Comparison of ENCODE assay signal across 25 mouse cellular contexts in genomic region chr5:126199876-126200275, GRCm38 (mm10).
"Had no signal": no experiment of that assay in that cellular context is flagged by ENCODE, and none has a peak within 500 bp of the region (broad histone marks: within the 10 kb centered on the region; RNA-seq: fewer than 3 reads in every experiment).

No protein-coding gene starts in this region.

- H3K4me3 ChIP-seq: gastrocnemius, adult 2 months; heart, embryonic 10.5 days; heart, embryonic 12.5 days; hindbrain, embryonic 10.5 days; hindbrain, embryonic 12.5 days; intestine, embryonic 15.5 days; limb, embryonic 13.5 days; limb, embryonic 15.5 days; liver, embryonic 12.5 days had no signal

- H3K27me3 ChIP-seq: heart, embryonic 12.5 days; hindbrain, embryonic 12.5 days; intestine, embryonic 15.5 days; limb, embryonic 13.5 days; limb, embryonic 15.5 days; liver, embryonic 12.5 days had no signal

- H3K27ac ChIP-seq: gastrocnemius, adult 2 months; heart, embryonic 10.5 days; hindbrain, embryonic 10.5 days; hindbrain, embryonic 12.5 days; hindbrain, embryonic 14.5 days; intestine, embryonic 15.5 days; limb, embryonic 13.5 days; limb, embryonic 15.5 days; liver, embryonic 12.5 days; liver, embryonic 14.5 days had no signal

- H3K9ac ChIP-seq: heart, embryonic 12.5 days; hindbrain, embryonic 12.5 days; hindbrain, embryonic 14.5 days; intestine, embryonic 15.5 days; limb, embryonic 13.5 days; limb, embryonic 15.5 days; liver, embryonic 12.5 days; liver, embryonic 14.5 days had no signal

- H3K4me1 ChIP-seq: heart, embryonic 12.5 days; intestine, embryonic 15.5 days; limb, embryonic 13.5 days; limb, embryonic 15.5 days; liver, embryonic 12.5 days had no signal

- ATAC-seq: hindbrain, embryonic 16.5 days; inflammation-experienced regulatory T-cells, adult 6 months; intestine, embryonic 15.5 days; intestine, postnatal 0 days; liver, embryonic 12.5 days had no signal

- H3K9me3 ChIP-seq: heart, embryonic 10.5 days; hindbrain, embryonic 10.5 days; hindbrain, embryonic 12.5 days; intestine, embryonic 15.5 days; limb, embryonic 13.5 days; limb, embryonic 15.5 days; liver, embryonic 12.5 days had no signal

- H3K4me2 ChIP-seq: heart, embryonic 12.5 days; hindbrain, embryonic 12.5 days; hindbrain, embryonic 14.5 days; intestine, embryonic 15.5 days; limb, embryonic 13.5 days; limb, embryonic 15.5 days; liver, embryonic 12.5 days had no signal

- DNase-seq: gastrocnemius, adult 2 months; gastrocnemius, postnatal 10 days; gastrocnemius, postnatal 25 days; heart, adult 18-20 months; heart, postnatal 10 days; heart, postnatal 4 days; kidney, adult 18-20 months; kidney, adult 8-10 months; kidney, postnatal 10 days; kidney, postnatal 25 days; kidney, postnatal 4 days; left cerebral cortex, postnatal 4 days had no signal

- H3K36me3 ChIP-seq: heart, embryonic 10.5 days; heart, embryonic 12.5 days; hindbrain, embryonic 10.5 days; hindbrain, embryonic 12.5 days; intestine, embryonic 15.5 days; limb, embryonic 13.5 days; limb, embryonic 15.5 days; liver, embryonic 12.5 days had no signal
